Mouse (Mus musculus) frontal cortex, postnatal 25 days (tissue): ENCODE results near the gene Olfr891.
"Not testable (repeated sequence)": the region's sequence is repeated elsewhere in the genome, so short reads cannot be mapped to it uniquely, and the experiment has no call there.

ENCODE experiments used
- DNase-seq, 2 experiments: peaks; one replicate each; pipeline ENCODE4 v3.0.0; 2022; ENCODE audit warnings: low spot score in 2 of 2

Olfr891 gene

GRCm38 (mm10) chr9:38180721-38181120 is at the start of gene Olfr891:
TSS of gene Olfr891 (minus strand) at chr9:38180821.
- DNase-seq = no peak

DNA sequence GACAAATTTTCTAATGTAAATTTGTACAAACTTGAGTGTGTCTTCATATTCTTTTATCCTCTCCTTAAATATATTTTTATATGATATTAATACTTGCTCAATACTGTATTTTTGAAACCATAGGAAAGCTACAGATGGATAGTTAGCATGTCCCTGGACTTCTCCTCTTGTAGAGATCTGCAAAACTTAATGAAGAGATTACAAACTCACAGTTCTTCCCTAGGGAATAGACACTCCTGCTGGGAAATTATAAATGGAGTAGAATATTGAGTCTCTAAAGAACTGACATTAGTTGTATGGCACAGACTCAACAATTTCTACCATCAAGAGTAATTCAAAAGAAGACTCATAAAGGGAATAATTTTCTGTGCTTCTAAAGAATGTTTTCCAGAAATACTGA is 37.1 kb upstream of the Olfr891 start, which contains the start of gene Olfr894:
Gene Olfr894, plus strand, starts transcription at position 301 of the 400 bp plus-strand sequence.
- no peak for DNase-seq

DNA sequence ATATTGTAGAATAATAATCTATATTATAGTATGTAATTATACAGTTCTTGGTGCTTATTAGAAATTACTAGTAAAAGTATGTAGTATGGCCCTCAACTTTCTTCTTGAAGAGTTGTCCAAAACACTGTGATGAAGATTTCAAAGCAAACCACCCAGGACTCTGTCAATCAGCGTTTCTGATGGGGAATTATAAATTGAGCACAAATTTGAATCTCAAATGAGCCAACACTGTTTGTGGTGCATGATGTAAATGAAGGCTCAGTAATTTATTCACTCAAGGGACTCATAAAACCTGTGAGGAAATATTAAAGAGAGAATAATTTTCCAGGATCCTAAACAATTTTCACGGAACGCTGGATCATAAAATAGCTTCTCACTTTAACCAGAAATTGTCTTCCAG is 27.4 kb upstream of the Olfr891 start, which contains the start of gene Olfr893:
Gene Olfr893, plus strand, starts transcription at position 301 of the 400 bp plus-strand sequence.
- no peak for DNase-seq

- not testable (repeated sequence) for DNase-seq
Observed at GRCm38 (mm10) chr9:38168341-38168740, 12.3 kb downstream of the Olfr891 start.

DNA sequence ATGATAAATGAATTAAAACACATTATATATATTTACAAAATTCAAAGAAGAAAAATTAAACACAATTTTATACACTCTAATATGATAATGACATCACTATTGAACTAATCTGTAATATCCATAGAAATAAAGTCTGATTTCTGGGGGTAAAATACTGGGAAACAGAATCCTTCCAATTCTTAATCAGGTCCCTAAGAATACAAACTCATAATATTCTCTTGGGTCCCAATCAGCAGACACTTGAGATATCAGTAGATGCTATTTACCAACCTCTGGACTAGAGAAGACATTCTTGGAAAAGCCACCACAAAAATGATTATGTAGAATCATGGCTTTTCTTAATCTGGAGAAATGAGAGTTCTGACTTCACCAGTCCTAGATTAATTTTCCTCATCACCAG is 38.4 kb downstream of the Olfr891 start, which contains the start of gene Olfr890:
Gene Olfr890, plus strand, starts transcription at position 301 of the 400 bp plus-strand sequence.
- DNase-seq = no peak
